Mouse (Mus musculus): ENCODE measurements around the gene Jup.

Jup gene

DNA sequence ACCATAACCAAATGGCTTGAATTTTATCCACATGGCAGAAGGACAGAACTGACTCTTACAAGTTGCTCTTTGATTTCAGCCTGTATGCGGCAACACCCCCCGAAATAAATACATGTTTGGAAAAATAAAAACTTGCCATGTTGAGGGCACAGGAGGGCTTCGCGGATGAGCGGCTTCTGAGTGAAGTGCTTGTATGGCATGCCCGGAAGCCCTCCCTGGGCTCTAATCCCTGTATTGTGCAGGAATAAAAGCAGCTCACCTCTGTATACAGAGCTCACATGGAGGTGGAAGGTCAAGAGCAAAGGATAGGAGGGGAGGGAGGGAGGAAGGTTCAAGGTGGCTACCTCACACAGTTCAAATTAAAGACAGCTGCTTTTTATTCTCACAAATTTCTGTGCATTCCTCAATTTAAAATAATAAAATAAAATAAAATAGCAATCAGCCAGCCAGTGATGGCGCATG, 5.6 kb downstream of the Jup start:
- CTCF ChIA-PET = interaction anchor here (0.7 kb wide), 1 partner anchor 35 kb away, joined by 3 read pairs; no protein-coding TSS in a partner anchor

DNA sequence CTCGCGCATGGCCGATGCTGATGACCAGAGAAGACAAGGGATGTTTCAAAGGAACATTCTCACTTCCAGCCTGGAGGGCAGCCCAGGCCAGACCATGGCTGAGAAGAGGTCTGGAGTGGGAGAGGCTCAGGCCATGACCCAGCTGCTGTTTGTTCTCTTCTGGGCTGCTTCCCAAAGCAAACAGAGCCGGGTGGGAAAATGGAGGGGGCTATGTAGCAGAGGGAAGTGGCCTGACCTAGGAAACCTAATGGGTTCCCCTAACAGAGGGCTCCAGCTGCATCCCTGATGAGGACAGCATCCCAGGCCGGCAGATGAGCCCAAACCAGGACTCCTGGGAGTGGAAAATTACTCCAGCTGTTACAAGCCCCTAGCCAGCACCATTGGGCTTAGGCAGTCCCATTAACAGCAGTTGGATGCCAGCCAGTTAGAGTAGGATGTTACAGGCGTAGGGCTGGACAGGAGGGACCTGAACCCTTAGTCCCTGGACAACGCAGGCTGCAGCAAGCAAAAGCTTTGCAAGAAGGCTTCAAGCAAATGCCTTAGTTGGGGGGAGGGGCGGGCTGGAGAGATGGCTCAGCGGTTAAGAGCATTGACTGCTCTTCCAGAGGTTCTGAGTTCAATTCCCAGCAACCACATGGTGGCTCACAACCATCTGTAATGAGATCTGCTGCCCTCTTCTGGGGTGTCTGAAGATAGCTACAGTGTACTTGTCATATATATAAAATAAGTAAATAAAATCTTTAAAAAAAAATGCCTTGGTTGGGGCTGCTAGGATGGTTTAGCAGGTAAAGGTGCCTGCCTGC, 6.3 kb downstream of the Jup start:
- CTCF ChIA-PET = interaction anchor here (0.7 kb wide), 1 partner anchor 34 kb away, joined by 3 read pairs; no protein-coding TSS in a partner anchor

DNA sequence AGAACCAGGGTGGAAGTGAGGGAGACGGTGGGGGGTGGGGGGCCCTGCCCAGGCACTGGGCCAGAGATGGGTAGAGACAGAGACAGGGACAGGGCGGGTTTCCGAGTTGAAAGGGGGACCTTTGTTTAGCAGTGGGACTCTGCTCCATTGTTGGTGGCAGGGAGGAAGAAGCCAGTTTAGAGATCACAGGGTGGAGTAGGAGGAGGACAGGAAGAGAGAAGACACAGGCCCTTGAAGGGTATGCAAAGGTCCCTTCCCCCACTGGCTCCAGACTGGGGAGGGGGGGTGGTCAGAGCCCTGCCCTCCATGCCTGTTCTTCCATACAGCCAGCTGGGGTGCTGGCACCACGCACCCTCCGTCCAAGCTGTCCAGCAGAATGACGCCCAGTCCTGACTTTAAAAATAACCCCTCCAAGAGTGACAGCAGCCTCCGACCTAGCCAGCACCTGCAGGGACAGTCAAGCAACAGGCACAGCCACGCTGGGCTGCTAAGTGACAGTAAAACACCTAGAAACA, 7.6 kb downstream of the Jup start:
- CTCF ChIA-PET = no interaction called here

DNA sequence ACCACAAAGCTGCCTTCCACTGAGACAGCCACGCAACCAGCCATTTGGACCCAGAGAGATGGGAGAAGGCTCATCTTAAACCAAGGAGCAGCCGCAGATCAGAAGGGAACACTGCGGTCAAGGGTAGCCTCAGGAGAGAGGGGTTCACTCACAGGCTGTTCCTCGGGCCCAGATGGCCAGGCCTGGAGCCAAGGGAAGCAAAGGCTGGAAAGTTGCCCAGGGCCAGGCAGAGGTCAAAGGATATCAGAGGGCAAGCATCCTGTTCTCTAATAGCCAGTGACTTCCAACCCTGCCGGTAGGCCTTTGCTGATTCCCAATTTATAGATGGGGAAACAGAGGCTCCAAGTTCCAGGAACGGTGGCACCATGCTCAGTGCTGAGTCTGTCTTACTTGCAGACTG, 9.0 kb downstream of the Jup start:
- CTCF ChIA-PET = no interaction called here

DNA sequence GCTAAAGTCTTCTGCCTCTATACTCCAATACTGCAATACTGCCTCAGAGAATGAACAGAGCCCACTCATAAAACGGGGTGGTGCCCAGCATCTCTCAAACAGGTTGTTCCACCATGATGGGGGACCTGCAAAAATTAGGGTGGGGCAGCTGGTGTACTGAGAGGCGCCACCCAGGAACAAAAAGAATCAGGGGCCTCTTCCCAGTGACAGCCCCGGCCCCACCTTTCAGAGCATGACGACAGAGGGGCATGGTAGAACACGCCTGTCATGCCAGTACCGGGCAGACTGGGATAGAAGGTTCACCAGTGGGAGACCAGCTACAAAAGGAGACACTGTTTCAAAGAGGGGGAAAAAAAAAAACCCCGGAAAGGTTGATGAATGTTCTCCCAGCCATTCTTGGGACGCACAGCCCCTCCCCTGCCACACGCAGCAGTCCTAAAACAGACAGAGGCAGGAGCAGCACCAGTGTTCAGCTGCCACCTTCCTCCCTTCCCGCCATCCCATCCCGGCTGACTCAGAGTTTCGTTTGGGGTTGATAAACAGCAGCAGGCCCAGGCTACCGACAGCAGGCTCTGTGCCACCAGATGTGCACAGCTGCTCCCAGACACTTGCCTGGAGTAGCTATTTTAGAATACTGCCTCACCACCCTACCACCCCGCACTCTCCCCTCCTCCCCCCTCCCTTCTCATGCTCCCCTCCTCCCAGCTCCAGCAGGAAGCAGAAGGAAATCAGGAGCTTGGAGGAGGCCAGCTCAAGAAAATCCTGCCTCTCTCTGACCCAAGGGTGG, 9.8 kb downstream of the Jup start:
- CTCF ChIA-PET = no interaction called here

DNA sequence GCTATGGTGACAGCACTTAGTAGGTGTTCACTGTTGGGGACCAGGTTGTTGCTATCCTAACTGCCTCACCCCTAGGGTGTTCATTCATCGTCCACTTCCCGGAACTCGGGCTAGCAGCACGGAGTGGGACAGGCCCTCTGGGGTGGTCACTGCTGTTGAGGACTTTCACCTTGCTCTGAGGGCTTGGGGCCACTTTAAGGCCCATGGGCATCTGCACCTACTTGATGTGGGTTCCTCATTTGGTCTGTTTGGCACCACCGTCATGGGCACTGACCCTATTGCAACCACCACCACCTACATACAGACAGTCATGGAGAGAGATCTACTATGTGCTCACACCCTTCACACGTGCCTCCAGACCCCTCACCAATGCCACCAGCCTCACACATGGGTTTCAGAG, 10.5 kb downstream of the Jup start:
- CTCF ChIA-PET = no interaction called here

DNA sequence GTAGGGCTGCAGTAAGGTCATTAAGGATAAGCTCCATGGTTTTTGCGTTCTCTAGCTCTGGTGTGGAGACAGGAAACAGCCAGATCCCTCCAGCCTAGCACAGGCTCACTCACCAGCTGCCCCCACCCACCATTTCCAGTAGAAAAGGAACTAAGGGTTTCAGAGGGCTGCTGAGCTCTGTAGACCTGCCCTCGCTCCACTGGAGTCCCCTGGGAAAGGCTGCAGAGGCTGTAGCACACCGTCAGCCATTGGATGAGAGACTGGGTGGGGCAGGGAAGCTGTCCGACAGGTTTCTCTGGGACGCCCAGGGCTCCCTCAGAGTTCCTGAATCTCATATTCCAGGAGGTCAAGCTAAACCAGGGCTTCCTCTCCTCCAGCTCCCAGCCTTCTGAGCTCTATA, 11.0 kb downstream of the Jup start:
- CTCF ChIA-PET = interaction anchor here (0.6 kb wide), 1 partner anchor 746 kb away, joined by 3 read pairs; no protein-coding TSS in a partner anchor

DNA sequence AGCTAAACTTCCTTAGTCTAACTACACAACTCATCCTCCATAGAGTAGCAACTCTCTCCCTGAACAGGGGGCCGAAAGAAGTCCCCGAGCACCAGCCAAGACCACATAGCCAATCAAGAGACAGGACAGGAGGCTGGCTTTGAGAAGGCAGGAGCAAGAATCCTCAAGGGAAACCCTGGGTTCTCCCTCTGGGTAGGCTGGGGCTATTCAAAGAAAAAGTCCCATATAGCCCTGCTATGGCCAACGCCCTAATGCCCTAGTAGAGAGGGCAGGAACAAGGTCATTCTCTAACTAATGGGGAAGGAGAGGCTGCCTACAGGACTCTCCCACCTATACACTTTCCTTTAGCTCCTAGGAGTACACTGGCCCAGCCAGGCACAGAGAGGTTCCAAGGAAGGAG, 12.5 kb downstream of the Jup start:
- CTCF ChIA-PET = interaction anchor here (0.6 kb wide), 1 partner anchor 47 kb away, joined by 3 read pairs; no protein-coding TSS in a partner anchor

DNA sequence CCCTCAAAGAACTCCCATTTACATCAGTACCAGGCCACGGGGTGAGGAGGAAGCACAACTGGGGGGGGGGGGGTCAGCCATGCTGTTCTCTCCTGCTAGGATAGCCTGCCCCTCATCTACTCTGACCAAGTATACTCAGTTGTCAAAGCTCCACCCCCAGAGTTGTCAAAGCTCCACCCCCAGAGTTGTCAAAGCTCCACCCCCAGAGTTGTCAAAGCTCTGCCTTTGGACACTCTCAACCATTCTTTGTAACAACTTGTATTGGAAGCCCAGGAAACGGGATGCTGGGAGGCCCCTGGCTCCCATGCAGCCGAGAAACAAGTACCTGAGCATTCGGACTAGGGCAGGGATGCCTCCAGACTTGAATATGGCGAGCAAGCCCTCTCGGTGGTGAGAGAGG, 14.9 kb downstream of the Jup start:
- CTCF ChIA-PET = no interaction called here

DNA sequence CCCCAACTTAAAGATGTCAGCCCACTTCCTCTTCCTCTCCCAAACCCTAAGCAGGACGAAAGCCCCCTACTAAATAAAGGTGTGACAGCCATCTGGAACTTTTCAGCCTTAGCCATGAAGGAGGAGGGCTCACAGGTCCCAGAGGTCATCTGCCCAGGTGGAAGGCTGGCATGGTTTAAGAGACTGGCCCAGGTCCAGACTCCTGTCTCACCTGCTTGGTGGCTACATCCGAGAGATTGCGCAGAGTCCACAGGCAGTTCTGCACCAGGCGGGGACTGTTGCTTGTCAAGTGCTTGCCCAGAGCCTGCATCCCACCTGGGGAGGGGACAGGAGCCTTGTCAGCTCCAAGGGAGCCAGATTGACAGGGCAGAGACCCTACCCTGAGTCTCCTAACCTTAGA, 18.3 kb downstream of the Jup start:
- CTCF ChIA-PET = no interaction called here

DNA sequence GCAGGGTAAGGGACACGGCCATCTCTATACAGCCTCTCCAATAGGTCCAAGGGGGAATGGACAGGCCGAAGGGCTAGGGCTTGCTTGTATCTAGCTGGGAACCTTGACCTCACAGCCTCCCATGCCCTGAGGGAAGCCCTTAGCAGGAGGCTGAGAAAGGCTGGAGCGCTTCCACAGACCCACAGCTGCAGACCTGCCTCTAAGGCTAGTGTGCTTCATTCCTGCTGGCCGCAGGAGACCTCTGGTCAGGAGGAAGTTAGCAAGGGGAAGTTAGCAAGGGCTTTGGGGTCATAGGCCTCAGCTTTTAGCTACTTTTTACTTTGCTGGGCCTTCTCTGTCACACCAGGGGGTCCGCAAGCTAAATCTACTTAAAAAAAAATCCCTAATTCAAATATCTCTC, 19.1 kb downstream of the Jup start:
- CTCF ChIA-PET = interaction anchor here (0.5 kb wide), 1 partner anchor 65 kb away, joined by 4 read pairs; no protein-coding TSS in a partner anchor

DNA sequence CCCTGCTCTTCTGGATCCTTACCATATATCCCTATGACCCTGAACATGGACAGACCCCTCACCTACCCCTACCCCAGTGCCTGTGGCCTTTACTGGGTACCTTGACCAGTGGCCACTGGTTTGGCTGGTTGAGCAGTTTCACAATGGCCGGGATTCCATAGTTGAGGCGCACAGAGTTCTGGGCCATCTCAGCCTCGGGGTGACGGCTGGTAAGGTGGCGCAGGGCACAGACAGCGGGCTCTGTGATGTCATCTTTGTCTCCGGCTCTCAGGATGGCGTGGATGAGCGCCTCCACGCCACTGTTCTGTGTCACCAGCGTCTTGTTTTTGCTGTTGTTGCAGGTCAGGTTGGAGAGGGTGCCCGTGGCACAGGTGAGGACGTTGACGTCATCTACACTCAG, 19.6 kb downstream of the Jup start:
- CTCF ChIA-PET = interaction anchor here (0.5 to 0.6 kb wide), 2 partner anchors 19 to 66 kb away, joined by 4 to 6 read pairs; no protein-coding TSS in a partner anchor

DNA sequence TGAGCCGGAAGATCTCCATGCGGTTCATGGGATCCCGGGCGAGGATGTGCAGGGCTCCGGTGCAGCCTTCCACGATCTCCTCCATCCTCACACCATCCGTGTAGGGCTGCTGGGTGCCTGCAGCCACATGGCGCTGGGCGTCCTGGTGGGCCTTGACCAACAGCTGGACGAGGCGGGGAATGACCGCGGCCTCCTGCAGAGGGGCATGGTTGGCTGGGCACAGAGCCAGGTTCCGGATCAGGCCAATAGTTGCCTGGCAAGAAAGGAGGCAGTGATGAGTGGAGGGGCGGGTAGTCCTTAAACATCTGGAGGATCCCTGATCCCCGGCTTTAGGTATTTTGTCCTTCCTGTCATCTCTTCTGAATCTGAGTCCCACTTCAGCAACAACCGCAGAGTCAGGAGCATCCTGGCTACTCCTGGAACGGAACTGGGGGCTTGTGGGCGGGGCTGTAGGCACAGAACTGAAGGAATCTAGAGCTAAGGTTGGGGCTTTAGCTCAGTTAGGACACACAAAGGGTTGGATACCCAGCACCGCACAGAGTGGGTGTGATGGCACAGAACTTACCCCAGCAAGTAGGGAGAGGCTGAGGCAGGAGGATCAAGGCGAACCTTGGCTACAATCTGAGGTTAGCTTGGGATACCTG, 20.7 kb downstream of the Jup start:
- CTCF ChIA-PET = no interaction called here

DNA sequence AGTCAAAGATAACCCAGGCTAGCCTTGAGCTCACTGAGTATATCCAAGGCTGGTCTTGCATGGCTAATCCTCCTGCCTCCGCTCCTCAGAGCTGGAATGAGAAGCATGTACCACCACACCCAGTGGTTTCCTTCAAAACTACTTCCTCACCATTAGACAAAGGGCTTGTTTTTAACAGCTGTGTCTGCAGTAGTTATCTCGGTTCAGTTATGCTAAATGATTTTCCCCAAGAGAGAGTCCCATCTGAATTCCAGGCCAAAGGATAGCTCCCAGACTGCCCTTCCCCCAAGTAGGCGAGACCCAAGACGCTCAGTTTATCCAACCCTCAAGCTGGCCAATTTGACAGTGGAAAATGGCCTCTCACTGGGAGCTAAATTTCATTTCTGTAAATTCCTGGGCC, 21.6 kb downstream of the Jup start:
- CTCF ChIA-PET = no interaction called here

DNA sequence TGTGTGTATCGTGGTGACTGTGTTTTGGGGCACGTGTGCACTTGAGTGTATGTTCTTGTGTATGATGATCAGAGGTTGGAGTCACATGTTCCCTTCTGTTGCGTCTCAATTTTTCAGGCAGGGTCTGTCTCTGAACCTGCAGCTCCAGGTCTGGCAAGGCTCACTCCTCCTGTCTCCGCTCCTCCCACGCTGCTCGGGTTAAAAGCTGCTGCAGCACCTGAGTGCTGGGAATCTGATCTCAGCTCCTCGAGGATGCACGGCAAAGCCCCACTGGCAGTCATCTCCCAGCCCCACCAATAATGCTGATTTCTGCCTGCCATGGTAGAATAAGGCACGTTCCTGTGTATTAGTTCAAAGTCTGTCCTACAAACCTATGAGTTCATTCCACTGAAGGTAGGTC, 22.4 kb downstream of the Jup start:
- CTCF ChIA-PET = no interaction called here

DNA sequence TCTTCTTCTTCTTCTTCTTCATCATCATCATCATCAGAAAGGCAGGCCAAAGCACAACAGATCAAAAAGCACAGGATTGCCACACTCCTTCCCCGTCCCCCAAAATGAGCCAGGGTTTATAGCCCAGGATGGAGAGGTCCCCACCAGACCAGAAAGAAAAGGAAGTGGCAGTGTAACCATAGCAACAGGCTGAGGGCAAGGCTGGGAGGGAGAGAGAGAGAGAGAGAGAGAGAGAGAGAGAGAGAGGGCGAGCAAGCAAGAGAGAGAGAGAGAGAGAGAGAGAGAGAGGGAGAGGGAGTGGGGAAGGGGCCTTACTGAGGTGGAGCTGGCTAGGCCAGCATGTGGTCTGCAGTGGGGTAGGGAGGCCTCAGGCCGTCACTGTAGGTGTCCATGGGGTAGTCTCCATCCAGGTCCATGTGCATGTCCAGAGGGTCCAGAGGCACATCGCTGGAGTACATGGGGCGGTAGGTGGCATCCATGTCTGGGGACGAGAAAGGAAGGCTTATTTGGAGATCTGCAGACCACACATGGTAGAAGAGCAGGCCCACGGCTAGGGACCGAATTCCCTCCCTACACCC, 25.5 kb downstream of the Jup start:
- CTCF ChIA-PET = no interaction called here

DNA sequence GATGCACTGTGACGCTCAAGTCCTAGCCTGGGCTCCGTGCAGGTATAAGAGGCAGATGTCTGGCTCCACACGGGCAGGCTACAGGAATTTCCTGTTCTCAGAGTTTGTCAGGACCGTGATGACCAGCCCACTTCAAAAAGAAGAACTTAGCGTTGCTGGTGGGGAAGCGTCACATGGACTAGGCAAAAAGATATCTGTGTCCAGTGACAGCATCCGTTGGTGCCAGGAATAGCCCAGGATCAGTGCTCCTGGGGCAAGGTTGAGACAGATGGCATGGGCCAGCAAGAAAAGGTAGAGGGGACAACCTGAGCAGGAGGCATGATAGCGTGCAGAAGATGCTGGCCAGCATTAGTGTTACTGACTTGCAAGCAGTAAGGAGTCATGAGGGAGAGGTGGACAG, 27.7 kb downstream of the Jup start:
- CTCF ChIA-PET = interaction anchor here (0.5 kb wide), 1 partner anchor 66 kb away, joined by 4 read pairs; no protein-coding TSS in a partner anchor

DNA sequence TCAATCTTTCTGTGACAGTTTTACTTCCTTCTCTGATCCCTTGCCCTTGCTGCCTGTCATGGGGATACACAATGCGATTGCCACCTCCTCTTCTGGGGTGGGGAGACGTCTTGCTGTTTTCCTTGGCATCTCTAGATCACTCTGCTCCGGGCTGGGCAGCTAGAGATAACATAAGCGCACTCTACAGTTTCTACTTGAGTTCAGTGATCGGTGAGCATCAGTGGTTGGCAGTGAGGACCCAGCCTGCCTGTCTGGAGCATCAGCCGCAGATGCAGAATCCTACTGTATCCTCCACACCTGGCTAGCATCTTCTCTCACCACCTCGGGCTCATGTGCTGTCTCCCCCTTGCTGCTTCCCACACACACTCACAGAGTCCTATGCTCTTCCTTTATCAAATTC, 28.4 kb downstream of the Jup start:
- CTCF ChIA-PET = no interaction called here

DNA sequence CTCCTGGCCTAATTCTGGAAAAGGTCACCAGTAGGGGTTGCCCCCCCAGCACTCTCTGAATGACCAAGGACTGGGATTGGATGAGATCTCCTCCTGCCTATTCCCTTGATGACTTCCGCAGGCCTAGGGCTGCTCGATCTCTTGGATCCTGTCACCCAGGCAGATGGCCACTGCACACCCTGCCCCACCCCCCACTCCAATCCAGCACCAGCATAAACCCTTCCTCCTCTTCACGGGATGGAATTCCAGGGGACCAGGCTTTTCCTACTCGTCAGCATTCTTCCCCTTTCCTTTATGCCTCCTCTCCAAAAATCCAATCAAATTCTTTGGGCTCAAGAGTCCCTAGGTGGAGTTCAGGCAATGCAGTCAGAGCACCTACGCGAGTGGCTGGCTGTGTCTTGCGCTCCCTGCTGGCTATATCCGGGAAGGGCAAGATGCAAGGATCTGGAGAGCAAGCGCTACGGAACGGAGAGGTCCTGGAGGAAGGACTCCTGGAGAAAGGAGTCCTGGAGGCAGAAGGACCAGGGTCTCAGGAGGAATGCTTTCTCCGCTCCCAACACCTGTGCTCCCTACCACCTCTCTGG, 34.5 kb downstream of the Jup start:
- CTCF ChIA-PET = no interaction called here

DNA sequence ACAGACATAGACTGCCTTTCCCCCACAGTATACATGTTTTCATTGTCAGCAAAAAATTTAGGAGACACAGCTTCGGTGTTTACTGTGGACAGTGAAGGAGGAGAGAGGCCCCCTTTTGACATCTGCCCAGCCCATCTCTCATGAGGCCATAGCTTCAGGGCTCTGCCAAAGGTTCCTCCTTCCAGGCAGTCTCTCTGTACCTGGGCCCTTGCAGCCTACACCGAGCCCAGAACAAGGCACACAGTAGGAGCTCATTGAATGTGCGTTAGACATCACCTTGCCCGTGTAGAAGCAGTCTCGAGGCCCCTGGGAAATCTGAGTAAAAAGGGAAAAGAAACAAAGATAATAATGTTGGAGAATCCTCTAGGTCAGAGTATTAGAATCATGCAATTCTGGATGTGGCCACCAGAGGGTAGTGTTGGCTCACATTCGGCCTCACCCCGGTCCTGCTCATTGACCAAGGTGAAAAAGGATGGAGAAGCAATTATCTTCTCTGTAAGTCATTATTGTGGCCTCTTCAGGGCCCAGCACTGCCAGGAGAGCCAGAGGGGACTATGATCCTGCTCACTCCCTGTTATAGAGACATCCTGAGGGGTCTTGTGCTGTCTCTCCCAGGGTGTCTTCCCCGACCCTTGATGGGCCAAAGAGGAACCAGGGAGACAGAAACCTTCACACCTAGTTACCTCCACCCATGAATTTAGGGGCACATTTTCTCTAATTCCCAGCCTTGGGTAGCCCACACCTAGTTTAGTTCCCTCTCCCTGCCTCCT, 35.2 kb downstream of the Jup start:
- CTCF ChIA-PET = interaction anchor here (0.6 kb wide), 2 partner anchors 56 to 376 kb away, joined by 3 to 4 read pairs; no protein-coding TSS in a partner anchor
